Mouse (Mus musculus) urinary bladder, postnatal 14 days (tissue): ENCODE results near the gene Trim15.

ENCODE experiments used
- DNase-seq: peaks from one replicate; pipeline ENCODE4 v3.0.0; 2021; ENCODE audit warnings: low spot score

Trim15 gene

DNA sequence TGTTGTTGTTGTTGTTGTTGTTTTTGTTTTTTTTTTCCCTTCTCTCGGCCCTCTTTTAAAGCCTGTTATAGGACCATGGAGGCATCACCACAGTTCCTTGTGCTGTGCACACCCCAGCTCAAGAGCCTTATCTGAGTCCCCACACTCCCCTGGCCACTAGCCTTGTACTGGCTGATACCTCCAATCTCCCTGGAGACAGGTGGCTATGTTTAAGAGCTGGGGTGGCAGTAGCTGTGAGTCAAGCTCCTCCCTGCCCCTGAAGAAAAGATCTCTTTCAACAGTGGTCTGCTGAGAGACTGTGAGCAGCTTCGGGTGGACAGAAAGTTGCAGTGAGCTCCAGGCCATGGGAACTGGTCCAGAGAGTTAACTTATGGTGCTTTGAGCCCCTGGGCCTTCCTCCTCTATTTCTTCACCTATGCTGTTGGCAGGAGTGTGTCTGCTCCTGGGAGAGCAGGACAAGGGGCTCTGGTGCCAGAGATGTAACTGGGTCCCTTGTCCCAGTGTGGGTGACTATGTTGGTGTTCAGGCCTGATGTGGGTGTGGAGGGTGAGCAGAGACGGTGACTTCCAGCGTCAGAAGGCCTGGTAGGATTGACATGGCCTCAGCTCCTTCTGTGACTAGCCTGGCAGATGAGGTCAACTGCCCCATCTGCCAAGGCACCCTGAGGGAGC is 2.4 kb upstream of the Trim15 start, which contains the start of gene Trim10:
Gene Trim10 (plus strand): TSS at position 291 of the 671 bp plus-strand sequence.
- no peak for DNase-seq

- DNase-seq = no peak
These were observed 1.8 kb upstream of the Trim15 start for GRCm38 (mm10) chr17:36868836-36869235.

GRCm38 (mm10) chr17:36861680-36862079 is 5.3 kb downstream of the Trim15 start:
- DNase-seq = no peak

- DNase-seq = no peak
These were observed 8.8 kb downstream of the Trim15 start for GRCm38 (mm10) chr17:36858181-36858580.

DNA sequence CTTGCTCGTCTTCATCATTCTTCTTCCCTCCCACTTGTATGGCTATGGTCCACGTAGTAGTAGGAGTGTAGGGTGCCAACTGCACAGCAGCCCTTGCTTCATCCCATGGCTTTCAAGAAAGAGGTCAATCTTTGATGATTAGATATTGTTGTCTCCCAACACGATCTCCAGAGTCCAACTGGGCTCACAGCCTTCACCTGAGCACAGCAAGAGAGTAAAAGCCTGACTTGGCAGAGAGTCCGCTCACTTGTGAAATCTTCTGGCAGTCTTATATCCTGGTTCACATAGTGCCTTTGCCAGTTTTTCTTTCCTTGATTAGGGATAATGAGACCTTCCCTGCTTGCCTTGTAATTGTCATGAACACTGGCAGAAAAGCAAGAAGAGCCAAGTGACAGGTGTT is 10.8 kb downstream of the Trim15 start:
- no peak for DNase-seq

DNA sequence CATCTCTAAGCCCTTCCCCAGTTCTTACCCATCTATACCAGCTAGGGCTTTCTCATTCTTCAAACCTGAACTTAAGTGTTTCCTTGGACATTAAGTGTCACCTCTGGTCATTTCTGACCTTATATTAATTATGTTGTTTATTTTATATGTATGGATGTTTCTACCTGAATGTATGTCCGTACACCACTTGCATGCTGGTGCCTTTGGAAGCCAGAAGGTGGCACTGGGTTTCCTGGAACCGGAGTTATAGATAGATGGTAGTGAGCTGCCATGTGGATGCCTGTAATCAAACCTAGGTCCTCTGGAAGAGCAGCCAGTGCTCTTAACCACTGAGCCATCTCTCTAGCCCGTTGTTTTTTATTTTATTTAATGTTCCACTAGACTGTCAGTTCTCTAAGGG is 11.5 kb downstream of the Trim15 start:
- DNase-seq = no peak

- DNase-seq = no peak
These were observed 15.4 kb downstream of the Trim15 start for GRCm38 (mm10) chr17:36851627-36852026.

- no peak for DNase-seq
These were observed 15.8 kb downstream of the Trim15 start for GRCm38 (mm10) chr17:36851200-36851599.

- DNase-seq = no peak
These were observed 17.0 kb downstream of the Trim15 start for GRCm38 (mm10) chr17:36849992-36850391.

- DNase-seq = no peak
These were observed 18.1 kb downstream of the Trim15 start for GRCm38 (mm10) chr17:36848911-36849310.

DNA sequence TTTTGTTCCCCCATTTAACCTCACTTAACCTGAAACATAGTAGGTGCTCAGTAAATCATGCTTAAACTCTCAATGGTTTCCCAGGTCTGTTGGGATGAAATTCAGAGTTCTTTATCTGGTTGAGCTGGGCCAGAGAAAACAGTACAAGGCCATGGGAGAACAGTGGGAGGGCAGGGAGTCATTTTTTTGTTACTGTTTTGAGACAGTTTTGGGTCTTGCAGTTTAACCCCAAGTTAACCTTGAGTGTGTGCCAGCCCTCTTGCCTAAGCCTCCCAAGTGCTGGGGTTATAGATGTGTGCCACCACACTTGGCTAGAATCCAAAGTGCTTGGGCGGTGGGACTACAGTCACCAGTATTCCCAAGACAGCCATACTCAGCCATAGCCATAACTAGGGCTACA is 22.3 kb downstream of the Trim15 start:
- DNase-seq = no peak

GRCm38 (mm10) chr17:36844286-36844719 is 22.7 kb downstream of the Trim15 start:
- DNase-seq = no peak

- DNase-seq = no peak
These were observed 23.3 kb downstream of the Trim15 start for GRCm38 (mm10) chr17:36843696-36844095.

- DNase-seq = no peak
These were observed 26.0 kb downstream of the Trim15 start for GRCm38 (mm10) chr17:36840961-36841445.

- DNase-seq = no peak
These were observed 27.1 kb downstream of the Trim15 start for GRCm38 (mm10) chr17:36839931-36840330.

- DNase-seq = no peak
These were observed 28.0 kb downstream of the Trim15 start for GRCm38 (mm10) chr17:36839001-36839400.

DNA sequence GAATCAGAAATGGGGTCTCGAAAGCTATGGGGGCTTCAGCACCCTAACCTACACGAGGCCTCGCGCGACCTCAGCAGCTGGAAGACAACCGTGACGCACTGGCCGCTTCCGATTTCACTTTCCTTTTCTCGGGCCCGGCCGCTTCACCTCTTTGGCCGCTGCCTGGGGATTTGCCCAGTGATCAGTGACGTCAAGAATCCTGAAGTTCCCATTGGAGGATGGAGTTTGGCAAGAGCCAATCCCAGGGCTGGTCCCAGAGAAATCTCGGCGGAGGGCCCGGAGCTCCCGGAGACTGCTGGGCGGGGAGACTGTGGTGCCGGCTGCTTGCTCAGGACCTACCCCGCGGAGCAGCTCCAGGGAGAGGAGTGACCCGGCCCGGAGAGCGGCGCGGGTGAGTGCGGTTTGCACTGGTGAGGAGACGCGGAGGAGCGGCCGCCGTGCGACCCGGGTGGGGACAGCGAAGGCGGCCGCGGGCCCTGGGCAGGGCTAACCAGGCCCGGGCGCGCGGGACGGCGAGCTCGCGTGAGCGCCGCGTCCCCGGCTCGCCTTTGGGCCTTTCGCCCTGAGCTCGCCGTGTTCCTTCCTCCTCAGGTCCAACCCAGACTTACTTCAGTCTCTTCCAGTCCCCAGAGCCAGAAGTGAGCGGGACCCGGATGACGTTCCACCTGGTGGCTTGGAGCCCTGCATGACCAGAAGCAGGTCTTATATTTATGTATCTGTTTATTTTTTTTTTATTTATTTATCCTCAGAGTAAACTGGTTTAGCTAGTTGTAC is 29.9 kb downstream of the Trim15 start, which contains the start of gene Trim26:
Gene Trim26 (plus strand): TSS at position 261 of the 774 bp plus-strand sequence.
- DNase-seq = peak; percentile 97

DNA sequence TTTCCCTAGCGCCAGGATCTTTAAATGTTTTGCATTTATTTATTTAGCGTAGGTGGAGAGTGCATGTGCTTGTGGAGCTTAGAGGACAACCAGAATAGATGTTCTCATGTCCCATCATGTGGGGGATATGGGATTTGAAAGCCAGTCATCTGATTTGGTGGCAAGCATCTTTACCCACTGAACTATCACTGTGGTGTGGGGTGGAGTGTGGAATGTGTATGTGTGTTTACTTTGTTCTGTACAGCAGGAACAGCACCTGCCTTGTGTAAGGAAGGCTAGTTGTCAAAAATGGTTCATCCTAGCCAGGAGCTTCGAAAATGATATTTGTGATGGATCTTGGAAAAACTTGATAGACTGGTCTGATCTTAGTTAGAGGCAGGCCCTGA is 30.6 kb downstream of the Trim15 start:
- no peak for DNase-seq

- peak; percentile 68 for DNase-seq
These were observed 31.2 kb downstream of the Trim15 start for GRCm38 (mm10) chr17:36835591-36836426.

DNA sequence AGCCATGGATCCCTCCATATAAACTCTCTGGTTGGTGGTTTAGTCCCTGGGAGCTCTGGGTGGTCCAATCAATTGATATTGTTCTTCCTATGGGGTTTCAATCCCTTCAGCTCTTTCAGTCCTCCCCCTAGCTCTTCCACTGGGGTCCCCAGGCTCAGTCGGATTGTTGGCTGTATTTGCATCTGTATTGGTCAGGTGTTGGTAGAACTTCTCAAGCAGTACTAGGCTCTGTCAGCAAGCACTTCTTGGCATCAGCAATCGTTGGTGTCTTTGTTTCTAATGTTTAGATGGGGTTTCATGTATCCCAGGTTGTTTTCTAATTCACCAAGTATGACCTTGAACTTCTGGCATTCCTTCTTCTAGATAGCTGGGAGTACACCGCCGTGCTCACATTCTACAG is 34.3 kb downstream of the Trim15 start:
- DNase-seq = no peak

- DNase-seq = no peak
These were observed 36.5 kb downstream of the Trim15 start for GRCm38 (mm10) chr17:36830470-36830869.

- DNase-seq = no peak
These were observed 38.5 kb downstream of the Trim15 start for GRCm38 (mm10) chr17:36828488-36828887.
